ENCODE assay signal across 10 mouse cellular contexts in genomic region chr4:33747316-33747895, GRCm38 (mm10).
DNase-seq lines count a peak whose midpoint lies in the region; ATAC-seq and TF ChIP-seq lines count a peak whose summit lies in the region.
"Had no signal": no experiment of that assay in that cellular context is flagged by ENCODE, and none has a peak within 500 bp of the region (broad histone marks: within the 10 kb centered on the region; RNA-seq: fewer than 3 reads in every experiment).

No protein-coding gene starts in this region.

- H3K9me3 ChIP-seq in lung, postnatal 0 days (ENCODE audit: low read length): no peaks in the 10 kb centered on the region
- H3K9me3 ChIP-seq in forebrain, embryonic 11.5 days (ENCODE audit: control insufficient read depth, low read length): no peaks in the 10 kb centered on the region

- H3K4me3 ChIP-seq in lung, postnatal 0 days (ENCODE audit: low read depth, low read length): no peak overlapping the region
- H3K4me3 ChIP-seq in forebrain, embryonic 11.5 days (ENCODE audit: low read depth, low read length): no peak overlapping the region

- TF ChIP-seq CTCF in lung, postnatal 0 days (IDR thresholded peaks at IDR 0.05): no peak

- no peaks in the 10 kb centered on the region for H3K36me3 ChIP-seq in lung, postnatal 0 days (ENCODE audit: insufficient read depth, low read length)
- H3K36me3 ChIP-seq in forebrain, embryonic 11.5 days (ENCODE audit: control insufficient read depth, insufficient read depth, low read length): no peaks in the 10 kb centered on the region

- WGBS in lung, postnatal 0 days: 56% methylated on average over 5 of the region's 5 CpGs
- WGBS in forebrain, embryonic 11.5 days: 94% methylated on average over 5 of the region's 5 CpGs

- no peak for TF ChIP-seq EP300 in lung, postnatal 0 days (IDR thresholded peaks at IDR 0.05)

- no peak overlapping the region for H3K4me2 ChIP-seq in lung, postnatal 0 days (replicated peaks; ENCODE audit: low read depth, low read length)
- no peak overlapping the region for H3K4me2 ChIP-seq in forebrain, embryonic 11.5 days (ENCODE audit: low read depth, low read length, severe bottlenecking)

- no peaks in the 10 kb centered on the region for H3K4me1 ChIP-seq in lung, postnatal 0 days (ENCODE audit: insufficient read depth, low read depth, low read length)
- no peaks in the 10 kb centered on the region for H3K4me1 ChIP-seq in forebrain, embryonic 11.5 days (replicated peaks; ENCODE audit: control insufficient read depth, insufficient read depth, low read length)

- no peak overlapping the region for H3K9ac ChIP-seq in lung, postnatal 0 days (replicated peaks; ENCODE audit: low read depth)
- H3K9ac ChIP-seq in forebrain, embryonic 11.5 days (ENCODE audit: low read length): no peak overlapping the region

- H3K27me3 ChIP-seq in lung, postnatal 0 days (replicated peaks; ENCODE audit: insufficient read depth, low read length): no peaks in the 10 kb centered on the region
- H3K27me3 ChIP-seq in forebrain, embryonic 11.5 days (ENCODE audit: control insufficient read depth, insufficient read depth, low read length): no peaks in the 10 kb centered on the region

- H3K27ac ChIP-seq in lung, postnatal 0 days (ENCODE audit: low read length): no peak overlapping the region
- no peak overlapping the region for H3K27ac ChIP-seq in forebrain, embryonic 11.5 days (ENCODE audit: low read depth, low read length)

- ATAC-seq in lung, postnatal 0 days: peak; percentile 43; the same call in 1 of the 2 replicates
- no peak for ATAC-seq in activated CD4-positive, CD25-positive, alpha-beta regulatory T cell, adult 4 months
- no peak for ATAC-seq in forebrain, embryonic 11.5 days (replicated peaks; ENCODE audit: low FRiP score)
- ATAC-seq: intestine, embryonic 16.5 days had no signal

- DNase-seq in kidney, adult 11 months: peak; percentile 13
- DNase-seq in kidney, adult 18-20 months: no peak
- peak; percentile 47 for DNase-seq in brain, adult 2 months (ENCODE audit: low read depth, low spot score)
- DNase-seq in heart, adult 9 months (ENCODE audit: low spot score in 2 of 2): peak; percentile 45 to 52
- DNase-seq in lung, postnatal 0 days (ENCODE audit: low spot score): peak; percentile 55
- no peak for DNase-seq in forebrain, embryonic 11.5 days (ENCODE audit: low spot score)
- DNase-seq: cerebellum, adult 18-20 months; thymus, adult 18-20 months had no signal

Comparison
In these comparisons a context has a peak if more than half of its experiments do, and no peak if none do; other contexts are left out.
1. DNase-seq: peak in kidney, adult 11 months (single experiment), brain, adult 2 months (single experiment), heart, adult 9 months (2 of 2) and lung, postnatal 0 days (single experiment); none in kidney, adult 18-20 months (single experiment) and forebrain, embryonic 11.5 days (single experiment).